Mouse (Mus musculus) liver, embryonic 14.5 days (tissue): Measurements from ENCODE around the gene Tdp2. TPM values are rescaled to one million over a fixed set of nuclear protein-coding genes. Genes with fewer than 3 reads are reported as not detected.

Source experiments
- ATAC-seq: fragments of 200-750 bp; cut with Nextera tagmentation; 2 replicates; pipeline ENCODE4 v1.8.0; 2017; ENCODE audit warnings: moderate number of reproducible peaks, mild to moderate bottlenecking, moderate library complexity; ENCODE audit not compliant: insufficient read depth
- DNase-seq, 3 experiments: peaks; one replicate each; pipeline ENCODE4 v3.0.0-alpha.2; 2012 to 2013; ENCODE audit warnings: low read depth in 3 of 3, low spot score in 3 of 3
- H3K27ac ChIP-seq: fragments of 300-500 bp; sonication (generic); 2 replicates; pipeline ENCODE4 v1.5.1; 2014; ENCODE audit warnings: moderate library complexity, mild to moderate bottlenecking, control low read depth, inconsistent platforms
- H3K27me3 ChIP-seq: fragments of 300-500 bp; sonication (generic); 2 replicates; pipeline ENCODE4 v1.6.1; 2014; ENCODE audit warnings: mild to moderate bottlenecking, low read length, moderate library complexity; ENCODE audit not compliant: control insufficient read depth, insufficient read depth
- H3K36me3 ChIP-seq: fragments of 300-500 bp; sonication (generic); replicated peaks from 2 replicates; pipeline ENCODE4 v1.6.1; 2014; ENCODE audit warnings: low read depth; ENCODE audit not compliant: control insufficient read depth, insufficient read depth
- H3K4me1 ChIP-seq, 2 experiments: fragments of 200-500 bp in 1 of 2; fragments of 300-500 bp in 1 of 2; sonication (generic) in 1 of 2; replicated peaks; 2 replicates each; pipeline ENCODE4 v1.6.1; 2012 to 2014; ENCODE audit warnings: antibody characterized with exemption in 1 of 2, inconsistent platforms in 1 of 2, low read length in 1 of 2; ENCODE audit not compliant: control insufficient read depth in 2 of 2, insufficient read depth in 2 of 2
- H3K4me2 ChIP-seq: fragments of 300-500 bp; sonication (generic); 2 replicates; pipeline ENCODE4 v1.6.1; 2014; ENCODE audit warnings: low read depth, mild to moderate bottlenecking, control low read depth, moderate library complexity
- H3K4me3 ChIP-seq, 2 experiments: fragments of 200-500 bp in 1 of 2; fragments of 300-500 bp in 1 of 2; sonication (generic) in 1 of 2; 2 replicates each; pipeline ENCODE4 v1.5.1; 2012 to 2014; ENCODE audit warnings: low read depth in 2 of 2, low read length in 2 of 2, mild to moderate bottlenecking in 2 of 2, control low read depth in 1 of 2, inconsistent platforms in 1 of 2, moderate library complexity in 1 of 2; ENCODE audit not compliant: insufficient read depth in 1 of 2
- H3K9ac ChIP-seq: fragments of 300-500 bp; sonication (generic); replicated peaks from 2 replicates; pipeline ENCODE4 v1.6.1; 2014; ENCODE audit warnings: mild to moderate bottlenecking, control low read depth, moderate library complexity
- H3K9me3 ChIP-seq: fragments of 300-500 bp; sonication (generic); 2 replicates; pipeline ENCODE4 v1.6.1; 2016; ENCODE audit warnings: low read length, mixed read lengths; ENCODE audit not compliant: control insufficient read depth
- CTCF ChIP-seq: IDR thresholded peaks from 2 replicates; pipeline ENCODE4 v1.5.1; 2016; ENCODE audit warnings: antibody characterized with exemption, low read depth, control low read depth
- EP300 ChIP-seq: IDR thresholded peaks from 2 replicates; pipeline ENCODE4 v1.6.1; 2016; ENCODE audit warnings: antibody characterized with exemption, low read depth
- WGBS: fragments of 180-500 bp; shearing (Covaris S2); extraction: QIAGEN DNeasy Blood & Tissue Kit; methylation state at CpG from one replicate; pipeline ENCODE4 v1.1.7; 2014; ENCODE audit not compliant: insufficient replicate concordance; 5-methylcytosine and 5-hydroxymethylcytosine counted together
- polyA plus RNA-seq, 2 experiments: library from polyadenylated mRNA; depleted of rRNA in 1 of 2; stranded (reverse) in 1 of 2; unstranded in 1 of 2; fragments of >200 nt; fragmentation: Nextera tagmentation in 1 of 2; extraction: Ambion mirVana in 1 of 2; gene quantifications; 2 replicates each; pipeline versions ENCODE4 v1.2.1 to v1.2.3; 2012 to 2014

The Tdp2 gene
- polyA plus RNA-seq, 2 experiments = 21.8 to 25.0 TPM

DNA sequence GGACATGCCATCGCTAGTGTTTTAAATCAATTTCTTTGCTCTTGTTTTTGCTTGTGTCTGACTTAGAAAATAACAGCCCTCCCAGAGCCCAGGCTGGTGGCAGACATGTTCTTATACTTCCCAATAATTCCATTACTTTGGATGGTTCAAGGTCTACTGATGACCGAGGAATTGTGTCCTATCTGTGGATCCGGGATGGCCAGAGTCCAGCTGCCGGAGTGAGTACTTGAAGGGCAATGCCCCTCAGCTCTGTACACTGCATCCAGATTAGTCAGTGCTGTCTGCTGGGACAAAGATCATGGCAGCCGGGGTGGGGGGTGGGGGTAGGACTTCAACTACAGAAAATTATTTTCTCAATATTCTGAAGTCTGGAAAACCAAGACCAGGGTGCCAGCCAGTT lies 49.2 kb downstream of the Tdp2 start:
- TF ChIP-seq CTCF (no peak), EP300 (no peak)
- Histone ChIP-seq H3K36me3 (no peaks in the 10 kb centered on the region), H3K4me1 (0 out of 4 replicates have a peak, but pooled peaks cover 0 to 4% of the 10 kb centered on the region in 2 experiments), H3K27me3 (no peaks in the 10 kb centered on the region), H3K27ac (no peak overlapping the region), H3K4me3 (no peak overlapping the region), H3K4me2 (no peak overlapping the region), H3K9ac (no peak overlapping the region), H3K9me3 (no peaks in the 10 kb centered on the region)
- no peak for ATAC-seq
- WGBS = 66% methylated on average over 5 of the region's 5 CpGs
- no peak for DNase-seq

- Histone ChIP-seq H3K4me2 (no peak overlapping the region), H3K36me3 (no peaks in the 10 kb centered on the region), H3K4me3 (no peak overlapping the region), H3K27ac (no peak overlapping the region), H3K9me3 (no peaks in the 10 kb centered on the region), H3K9ac (no peak overlapping the region), H3K4me1 (0 out of 4 replicates have a peak, but pooled peaks cover 0 to 4% of the 10 kb centered on the region in 2 experiments), H3K27me3 (no peaks in the 10 kb centered on the region)
- WGBS = 73% methylated on average over 6 of the region's 6 CpGs
- ATAC-seq = no peak
- TF ChIP-seq CTCF (no peak), EP300 (no peak)
- DNase-seq = no peak
Observed at GRCm38 (mm10) chr13:24882411-24882810, 50.9 kb downstream of the Tdp2 start.

- Histone ChIP-seq H3K36me3 (no peaks in the 10 kb centered on the region), H3K4me2 (no peak overlapping the region), H3K27me3 (no peaks in the 10 kb centered on the region), H3K9ac (no peak overlapping the region), H3K9me3 (no peaks in the 10 kb centered on the region), H3K4me1 (no peaks in the 10 kb centered on the region), H3K27ac (no peak overlapping the region), H3K4me3 (no peak overlapping the region)
- ATAC-seq (no peak), DNase-seq (no peak)
- no peak for TF ChIP-seq EP300
- TF ChIP-seq CTCF = no peak
- WGBS = 24% methylated on average over 1 of the region's 1 CpGs
Observed at GRCm38 (mm10) chr13:24889554-24889953, 58.1 kb downstream of the Tdp2 start.

Other genes starting within 250 kb of the Tdp2 start
- gene Ripor2, start 249.5 kb upstream of the Tdp2 start, polyA plus RNA-seq (2012; rRNA removed) = 1.6 and 2.1 TPM in 2 replicates
- 2.1 and 2.3 TPM in 2 replicates for gene Ripor2, start 249.5 kb upstream of the Tdp2 start, polyA plus RNA-seq (2014; fragmentation: Nextera tagmentation; extraction: Ambion mirVana)
- not detected in 2 replicates for gene Armh2, start 90.4 kb upstream of the Tdp2 start, polyA plus RNA-seq (2012; rRNA removed)
- not detected in 2 replicates for gene Armh2, start 90.4 kb upstream of the Tdp2 start, polyA plus RNA-seq (2014; fragmentation: Nextera tagmentation; extraction: Ambion mirVana)
- gene Gmnn, start 69.8 kb upstream of the Tdp2 start, polyA plus RNA-seq (2012; rRNA removed) = 32.1 and 65.7 TPM in 2 replicates
- 149 and 153 TPM in 2 replicates for gene Gmnn, start 69.8 kb upstream of the Tdp2 start, polyA plus RNA-seq (2014; fragmentation: Nextera tagmentation; extraction: Ambion mirVana)
- gene BC005537, start 30.0 kb upstream of the Tdp2 start, polyA plus RNA-seq (2012; rRNA removed) = 17.4 and 33.5 TPM in 2 replicates
- 13.7 and 14.5 TPM in 2 replicates for gene BC005537, start 30.0 kb upstream of the Tdp2 start, polyA plus RNA-seq (2014; fragmentation: Nextera tagmentation; extraction: Ambion mirVana)
- 26.2 and 38.2 TPM in 2 replicates for gene Acot13, start 139 bp upstream of the Tdp2 start, polyA plus RNA-seq (2012; rRNA removed)
- gene Acot13, start 139 bp upstream of the Tdp2 start, polyA plus RNA-seq (2014; fragmentation: Nextera tagmentation; extraction: Ambion mirVana) = 61.9 and 67.0 TPM in 2 replicates
- 0.04 and 0.11 TPM in 2 replicates for gene D130043K22Rik, start 13.5 kb downstream of the Tdp2 start, polyA plus RNA-seq (2012; rRNA removed)
- gene D130043K22Rik, start 13.5 kb downstream of the Tdp2 start, polyA plus RNA-seq (2014; fragmentation: Nextera tagmentation; extraction: Ambion mirVana) = 0.06 and 0.15 TPM in 2 replicates
- gene Aldh5a1, start 106.0 kb downstream of the Tdp2 start, polyA plus RNA-seq (2012; rRNA removed) = 2.2 and 3.1 TPM in 2 replicates
- gene Aldh5a1, start 106.0 kb downstream of the Tdp2 start, polyA plus RNA-seq (2014; fragmentation: Nextera tagmentation; extraction: Ambion mirVana) = 2.1 and 2.7 TPM in 2 replicates
- gene Gpld1, start 111.5 kb downstream of the Tdp2 start, polyA plus RNA-seq (2012; rRNA removed) = 2.3 and 3.1 TPM in 2 replicates
- 5.8 and 5.9 TPM in 2 replicates for gene Gpld1, start 111.5 kb downstream of the Tdp2 start, polyA plus RNA-seq (2014; fragmentation: Nextera tagmentation; extraction: Ambion mirVana)
- gene Mrs2, start 188.7 kb downstream of the Tdp2 start, polyA plus RNA-seq (2012; rRNA removed) = 4.9 and 8.4 TPM in 2 replicates
- gene Mrs2, start 188.7 kb downstream of the Tdp2 start, polyA plus RNA-seq (2014; fragmentation: Nextera tagmentation; extraction: Ambion mirVana) = 16.6 and 17.7 TPM in 2 replicates
- gene Dcdc2a, start 224.3 kb downstream of the Tdp2 start, polyA plus RNA-seq (2012; rRNA removed) = 0.03 and 0.08 TPM in 2 replicates
- gene Dcdc2a, start 224.3 kb downstream of the Tdp2 start, polyA plus RNA-seq (2014; fragmentation: Nextera tagmentation; extraction: Ambion mirVana) = 0.27 TPM in 1 of 2 replicates, not detected in the other